Mouse (Mus musculus) olfactory bulb, adult 2 months (tissue): ENCODE measurements around the gene Lsg1.

Experiments
- CTCF ChIP-seq: fragments of 200-500 bp; IDR thresholded peaks from 2 replicates; pipeline ENCODE4 v1.5.1; 2012; ENCODE audit warnings: low read depth, mild to moderate bottlenecking, low read length, moderate library complexity; ENCODE audit not compliant: insufficient read depth
- POLR2A ChIP-seq: fragments of 200-500 bp; IDR thresholded peaks from 2 replicates; pipeline ENCODE4 v1.6.1; 2012; ENCODE audit warnings: mild to moderate bottlenecking, low read depth, low read length, moderate library complexity; ENCODE audit not compliant: insufficient read depth

- no peak for TF ChIP-seq CTCF
- no peak for TF ChIP-seq POLR2A
Observed at GRCm38 (mm10) chr16:30595835-30596557, 8.6 kb upstream of the Lsg1 start.
